Mouse (Mus musculus): ENCODE measurements around the gene 1110065P20Rik.

Gene 1110065P20Rik

DNA sequence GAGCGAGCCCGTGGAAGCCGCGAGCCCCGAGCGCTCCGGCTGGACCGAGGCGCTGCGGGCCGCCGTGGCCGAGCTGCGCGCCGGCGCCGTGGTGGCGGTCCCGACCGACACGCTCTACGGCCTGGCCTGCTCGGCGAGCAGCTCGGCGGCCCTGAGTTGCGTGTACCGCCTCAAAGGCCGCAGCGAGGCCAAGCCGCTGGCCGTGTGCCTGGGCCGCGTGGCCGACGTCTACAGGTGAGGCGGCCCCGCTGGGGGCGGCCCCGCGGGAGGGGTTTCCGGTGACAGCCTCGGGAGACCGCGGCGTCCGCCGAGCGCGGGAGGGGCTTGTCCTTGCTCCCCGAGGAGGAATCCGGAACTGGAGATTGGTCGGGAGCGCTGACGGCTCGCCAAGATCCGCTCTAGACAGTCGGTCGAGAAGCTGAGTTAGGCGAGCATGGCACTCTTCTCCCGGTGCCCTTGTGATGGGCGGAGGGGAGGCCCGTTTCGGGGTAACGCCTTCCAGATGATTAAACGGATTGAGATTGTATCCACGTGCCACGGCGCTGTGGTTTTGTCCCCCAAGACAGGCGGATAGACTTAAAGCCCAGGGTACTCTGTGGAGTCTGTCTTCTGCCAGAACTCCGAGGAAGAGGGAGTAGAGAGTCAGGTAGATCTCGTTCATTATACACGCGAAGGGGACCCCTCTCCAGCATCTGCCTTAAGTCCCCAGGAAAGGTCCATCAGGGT, at the start of gene 1110065P20Rik:
TSS of gene 1110065P20Rik (minus strand) at position 264 of the 726 bp plus-strand sequence.
- peak; percentile 64 to 78 for DNase-seq (ENCODE audit: low spot score in 2 of 2)

DNA sequence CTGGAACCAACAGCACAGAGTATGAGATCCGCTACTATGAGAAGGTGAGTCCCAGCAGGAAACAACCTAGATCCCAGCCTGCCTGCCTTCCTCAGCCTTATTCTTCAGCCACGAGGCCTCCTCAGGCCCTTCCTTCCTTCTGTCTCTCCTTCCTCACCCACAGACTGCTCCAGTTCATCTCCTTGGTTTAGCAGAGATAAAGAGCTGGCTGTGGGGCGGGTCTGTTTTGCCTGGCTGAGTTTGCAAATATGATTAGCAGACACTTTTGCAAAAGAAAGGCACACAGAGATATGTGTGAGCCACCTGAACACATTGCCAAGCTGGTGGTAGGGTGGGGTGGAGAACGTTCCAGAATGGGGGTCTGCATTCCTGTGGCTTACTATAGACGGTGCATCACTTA, 48.9 kb upstream of the 1110065P20Rik start:
- DNase-seq (ENCODE audit: low spot score in 2 of 2): no peak

DNA sequence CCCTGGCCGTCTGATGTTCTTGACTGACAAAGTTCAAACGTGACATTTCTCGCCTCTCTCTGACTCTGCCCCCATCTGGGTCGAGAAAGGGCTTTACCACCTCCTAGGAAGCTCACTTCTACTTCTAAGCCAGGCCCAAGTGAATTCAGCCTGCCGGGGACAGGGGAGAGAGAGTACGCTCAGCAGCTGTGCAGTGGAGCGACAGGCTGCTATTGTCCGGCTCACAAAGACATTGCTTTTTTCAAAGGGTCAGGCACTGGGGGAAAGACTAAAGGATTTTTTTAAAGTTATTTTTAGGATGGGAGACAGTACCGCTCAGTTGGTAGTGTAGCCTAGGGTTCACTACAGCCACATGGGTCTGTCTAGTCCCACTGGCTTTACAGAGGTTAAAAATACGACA, 47.4 kb upstream of the 1110065P20Rik start:
- DNase-seq (ENCODE audit: low spot score in 2 of 2): no peak

DNA sequence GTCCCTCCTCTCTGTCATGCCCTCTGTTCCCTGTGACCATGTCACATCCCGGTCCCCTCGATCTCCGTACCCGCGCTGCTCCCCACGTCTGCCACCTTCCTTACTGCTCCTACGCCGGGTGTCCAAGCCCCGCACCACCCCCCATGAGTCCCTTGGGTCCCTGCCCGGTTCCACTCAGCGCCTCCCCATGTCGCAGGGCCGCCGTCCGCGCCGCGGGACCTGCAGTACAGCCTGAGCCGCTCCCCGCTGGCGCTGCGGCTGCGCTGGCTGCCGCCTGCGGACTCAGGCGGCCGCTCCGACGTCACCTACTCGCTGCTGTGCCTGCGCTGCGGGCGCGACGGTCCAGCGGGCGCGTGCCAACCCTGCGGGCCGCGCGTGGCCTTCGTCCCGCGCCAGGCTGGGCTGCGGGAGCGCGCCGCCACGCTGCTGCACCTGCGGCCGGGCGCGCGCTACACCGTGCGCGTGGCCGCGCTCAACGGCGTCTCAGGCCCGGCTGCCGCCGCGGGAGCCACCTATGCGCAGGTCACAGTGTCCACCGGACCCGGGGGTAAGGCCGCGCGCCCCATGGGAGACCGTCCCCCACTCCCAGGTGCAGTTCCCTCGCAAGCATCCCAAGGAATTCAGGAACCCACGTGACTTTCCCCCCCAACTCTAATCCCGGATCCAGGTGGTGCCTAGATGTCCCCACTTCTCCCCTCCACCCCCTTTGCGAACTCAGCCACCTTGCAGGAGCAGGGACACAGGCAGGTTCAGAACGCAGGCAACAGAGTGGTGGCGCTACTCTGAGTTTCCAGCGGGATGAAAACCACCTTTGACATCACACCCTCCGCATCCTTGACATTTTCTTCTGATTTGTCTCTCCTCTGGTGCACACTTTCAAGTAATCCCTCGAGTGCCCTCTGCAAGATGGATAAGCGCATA, 43.8 kb upstream of the 1110065P20Rik start:
- no peak for DNase-seq (ENCODE audit: low spot score in 2 of 2)

DNA sequence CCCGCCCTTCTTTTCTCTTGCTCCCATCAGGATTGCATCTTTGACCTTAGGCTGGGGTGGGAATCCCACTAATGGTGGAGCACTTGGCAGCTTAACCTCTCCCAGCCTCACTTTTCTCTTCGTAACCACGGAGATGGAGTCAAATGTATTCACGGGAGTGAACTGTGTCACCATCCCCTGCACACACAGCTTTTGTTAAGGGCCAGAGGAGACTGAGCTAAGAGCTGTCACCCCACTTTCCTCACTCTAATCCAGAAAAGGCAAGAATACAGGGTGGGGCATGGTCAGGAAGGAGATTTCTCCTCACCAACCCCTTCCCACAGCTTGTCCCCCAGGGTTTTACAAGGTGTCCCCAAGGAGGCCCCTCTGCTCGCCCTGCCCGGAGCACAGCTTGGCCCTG, 42.8 kb upstream of the 1110065P20Rik start:
- no peak for DNase-seq (ENCODE audit: low spot score in 2 of 2)

DNA sequence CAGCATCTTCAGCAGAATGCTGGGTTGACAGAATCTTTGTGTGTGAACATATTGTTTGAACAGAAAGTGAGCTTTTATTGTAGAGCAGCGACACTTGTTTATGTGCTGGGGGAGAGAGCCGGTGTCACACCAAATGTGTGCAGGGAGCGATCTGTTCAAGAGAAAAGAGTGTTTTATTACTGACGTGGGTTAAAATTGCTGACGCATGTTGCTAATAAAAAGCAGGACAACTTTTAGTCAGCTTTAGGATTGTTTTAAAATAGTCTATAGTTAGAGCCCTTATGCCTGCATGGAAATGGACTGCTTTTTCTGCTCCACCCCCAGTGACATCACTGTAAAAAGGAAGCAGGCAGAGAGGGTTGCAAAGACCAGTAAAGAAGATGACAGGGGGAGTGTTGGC, 39.8 kb upstream of the 1110065P20Rik start:
- no peak for DNase-seq (ENCODE audit: low spot score in 2 of 2)

DNA sequence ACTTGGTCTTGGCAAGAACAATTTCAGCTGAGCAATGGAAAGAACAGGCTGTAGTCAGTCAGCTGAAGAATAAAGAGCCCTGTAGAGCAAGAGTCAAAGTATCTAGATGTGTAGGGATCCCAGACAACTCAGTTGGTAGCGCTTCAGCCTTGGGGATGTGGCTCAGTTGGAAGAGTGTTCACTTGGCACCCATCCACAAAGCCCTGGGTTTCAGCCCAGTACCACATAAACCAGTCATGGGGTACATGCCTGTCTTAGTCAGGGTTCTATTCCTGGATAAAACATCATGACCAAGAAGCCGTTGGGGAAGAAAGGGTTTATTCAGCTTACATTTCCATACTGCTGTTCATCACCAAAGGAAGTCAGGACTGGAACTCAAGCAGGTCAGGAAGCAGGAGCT, 38.9 kb upstream of the 1110065P20Rik start:
- no peak for DNase-seq (ENCODE audit: low spot score in 2 of 2)

DNA sequence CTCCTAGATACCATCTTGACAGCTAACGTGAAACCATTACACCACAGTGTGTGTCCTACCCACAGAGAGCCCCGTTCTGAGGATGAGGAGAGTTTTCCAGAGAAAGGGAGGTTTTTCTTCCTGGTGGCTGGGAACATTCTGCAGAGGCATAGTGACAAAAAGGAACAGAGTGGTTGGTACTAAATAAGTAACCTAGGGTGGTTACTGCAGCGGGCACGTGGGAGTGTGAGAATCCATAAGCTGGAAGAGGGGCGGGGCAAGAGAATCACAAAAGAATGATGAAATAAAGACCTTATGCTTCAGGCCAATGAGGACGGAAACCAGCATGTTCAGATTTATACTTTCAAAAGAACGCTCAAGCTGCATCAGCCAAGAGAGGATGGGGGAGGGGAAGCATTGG, 37.7 kb upstream of the 1110065P20Rik start:
- DNase-seq (ENCODE audit: low spot score in 2 of 2): no peak

DNA sequence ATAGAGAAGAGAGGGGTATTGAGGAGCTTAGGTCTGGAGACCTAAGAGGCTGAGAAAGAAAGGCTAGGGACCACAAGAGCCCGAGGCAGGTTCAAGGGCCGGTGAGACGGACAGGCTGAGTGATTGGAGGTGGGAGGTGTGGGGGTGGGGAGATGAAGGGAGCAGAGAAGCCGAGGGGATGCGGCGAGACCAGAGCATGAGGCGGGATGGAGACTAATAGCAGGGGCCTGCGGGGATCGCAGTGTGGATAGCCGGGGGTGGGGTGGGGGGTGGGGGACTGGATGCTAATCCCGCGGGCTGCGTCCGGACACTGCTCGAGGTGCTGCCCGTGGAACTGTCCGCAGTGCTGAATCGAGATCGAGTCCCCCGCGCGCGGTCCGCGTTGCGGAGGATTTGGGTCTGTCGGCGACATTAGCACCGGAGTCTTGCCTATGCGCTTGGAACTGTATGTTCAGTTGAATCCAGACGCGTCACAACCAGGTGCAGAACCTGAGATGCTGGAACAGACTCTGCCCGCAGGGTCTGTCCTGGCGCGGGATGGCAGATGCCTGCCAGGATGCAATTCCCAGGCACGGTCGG, 31.2 kb upstream of the 1110065P20Rik start:
- no peak for DNase-seq (ENCODE audit: low spot score in 2 of 2)

DNA sequence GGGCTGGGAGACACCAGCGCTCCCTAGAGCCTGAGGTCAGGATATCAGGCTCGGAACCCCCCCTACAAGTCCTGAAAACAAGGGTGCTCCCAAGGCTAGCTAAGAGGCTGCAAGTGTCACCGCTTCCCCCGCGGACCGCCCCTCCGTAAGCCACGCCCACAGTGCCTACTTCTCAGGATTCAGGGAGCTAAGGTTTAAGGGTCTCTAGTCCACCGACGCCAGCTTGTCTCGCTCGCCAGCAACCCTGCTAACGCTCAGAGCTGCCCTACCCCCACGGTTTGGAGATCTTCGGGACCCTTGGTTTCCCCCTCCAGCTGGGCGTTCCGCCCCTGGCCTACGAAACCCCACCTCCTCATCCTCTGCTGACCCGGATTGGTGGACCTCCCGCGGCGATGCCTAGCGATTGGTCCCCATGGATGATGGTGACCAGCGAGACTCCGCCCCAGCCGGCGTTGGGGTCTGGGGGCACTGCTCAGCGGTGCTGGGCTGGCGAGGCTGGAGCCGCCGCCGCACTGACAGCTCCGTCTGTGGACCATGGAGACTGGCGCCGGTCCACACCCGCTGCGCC, 30.4 kb upstream of the 1110065P20Rik start:
- DNase-seq (ENCODE audit: low spot score in 2 of 2): no peak

DNA sequence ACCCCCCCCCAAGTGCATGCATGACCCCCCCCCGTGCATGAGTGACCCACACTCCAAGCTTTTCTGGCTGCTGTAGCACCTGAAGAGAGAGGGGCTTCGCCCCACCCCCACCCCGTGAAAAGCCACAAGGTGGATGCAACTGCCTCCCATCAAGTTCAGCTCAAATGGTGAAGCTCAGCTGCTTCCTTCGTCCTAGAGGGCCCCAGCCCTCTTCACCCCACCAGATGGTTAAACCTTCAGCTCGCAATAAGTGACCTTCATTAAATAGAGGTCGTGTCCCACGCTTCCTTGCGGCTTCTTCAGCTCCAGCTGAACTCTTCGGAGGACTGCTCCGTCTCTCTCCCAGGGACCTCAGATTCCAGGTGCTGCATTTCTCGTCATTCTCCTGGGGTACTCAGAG, 29.6 kb upstream of the 1110065P20Rik start, which contains the start of gene Epha10:
TSS of gene Epha10 (plus strand) at position 301 of the 400 bp plus-strand sequence.
- DNase-seq (ENCODE audit: low spot score in 2 of 2): no peak

DNA sequence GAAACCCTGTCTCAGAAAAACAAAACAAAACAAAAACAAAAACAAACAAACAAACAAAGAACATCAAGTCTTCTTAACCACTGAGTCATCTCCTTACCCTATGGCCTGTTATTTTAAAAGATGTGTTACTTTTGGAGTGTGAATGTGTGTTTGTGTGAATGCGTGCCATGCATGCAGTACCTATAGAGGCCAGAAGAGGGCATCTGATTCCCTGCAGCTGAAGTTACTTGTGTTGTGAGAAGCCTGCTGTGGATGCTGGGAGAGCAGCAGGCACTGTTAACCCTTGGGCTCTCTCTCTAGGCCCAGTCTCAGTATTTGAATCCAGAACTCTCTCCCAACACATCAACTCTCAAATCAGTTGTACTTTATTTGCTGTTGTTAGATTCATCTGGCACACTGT, 21.7 kb upstream of the 1110065P20Rik start:
- DNase-seq (ENCODE audit: low spot score in 2 of 2): no peak

DNA sequence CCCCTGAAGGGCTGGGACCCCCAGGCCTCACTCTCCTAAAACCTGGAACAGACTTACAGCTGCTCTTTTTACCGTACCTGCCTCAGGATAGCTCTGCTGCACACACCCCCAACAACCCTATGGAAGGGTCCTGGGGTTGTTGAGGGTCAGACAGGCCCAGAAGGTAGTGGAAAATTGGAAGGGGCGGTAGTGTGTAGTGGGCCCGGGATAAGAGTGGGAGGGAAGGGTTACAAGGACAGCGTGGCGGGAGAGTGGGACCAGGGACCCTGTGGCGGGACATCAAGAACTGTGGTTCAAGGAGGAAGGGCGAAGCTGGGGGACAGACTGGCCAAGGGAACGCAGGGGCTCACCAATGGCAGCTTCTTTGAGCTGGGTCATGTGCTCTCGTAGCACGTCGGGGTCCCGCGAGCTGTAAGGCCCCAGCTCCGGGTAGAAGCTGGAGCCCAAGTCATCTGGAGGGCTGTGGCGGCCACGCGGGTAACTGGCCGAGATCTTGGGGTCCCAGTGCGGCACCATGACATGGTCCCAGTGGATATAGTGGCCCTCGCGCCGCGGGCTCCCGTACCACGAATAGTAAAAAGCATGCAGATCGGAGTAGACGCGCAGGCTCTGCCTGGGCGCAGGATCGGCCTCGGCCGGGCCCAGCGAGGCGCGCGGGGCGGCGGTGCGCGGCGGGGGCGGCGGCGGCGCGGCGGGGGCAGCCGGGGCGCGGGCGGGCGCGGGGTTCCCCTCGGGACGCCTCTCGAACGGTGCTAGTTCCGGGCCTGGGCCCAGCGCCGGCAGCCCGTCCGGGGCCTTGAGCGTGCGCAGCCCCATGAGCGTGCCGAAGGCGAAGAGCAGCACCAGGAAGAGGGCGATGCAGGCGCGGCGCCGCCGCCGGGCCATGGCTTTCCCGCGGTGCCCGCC, 10.5 kb upstream of the 1110065P20Rik start, which contains the start of gene Maneal:
TSS of gene Maneal (minus strand) at position 889 of the 906 bp plus-strand sequence.
- no peak for DNase-seq (ENCODE audit: low spot score in 2 of 2)

DNA sequence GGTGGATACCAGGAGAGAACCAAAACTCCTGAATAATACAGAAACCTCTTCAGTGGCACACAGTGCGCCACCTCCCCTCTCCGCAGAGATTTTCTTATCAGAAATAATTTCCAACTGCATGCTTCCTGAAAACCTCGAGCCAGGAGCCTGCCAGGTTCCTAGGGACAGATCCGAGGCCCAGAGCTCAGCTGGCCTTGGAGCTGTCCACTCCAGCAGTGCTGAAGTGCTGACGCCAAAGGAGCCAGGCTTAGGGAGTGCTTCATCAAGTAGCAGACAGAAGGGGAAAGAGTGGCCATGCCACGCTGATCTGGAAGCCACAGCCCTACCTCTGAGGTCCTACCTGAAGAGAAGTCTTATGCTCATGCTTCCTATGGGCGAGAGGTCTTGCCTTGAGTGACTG, 9.4 kb upstream of the 1110065P20Rik start:
- DNase-seq (ENCODE audit: low spot score in 2 of 2): peak; percentile 32 to 57

DNA sequence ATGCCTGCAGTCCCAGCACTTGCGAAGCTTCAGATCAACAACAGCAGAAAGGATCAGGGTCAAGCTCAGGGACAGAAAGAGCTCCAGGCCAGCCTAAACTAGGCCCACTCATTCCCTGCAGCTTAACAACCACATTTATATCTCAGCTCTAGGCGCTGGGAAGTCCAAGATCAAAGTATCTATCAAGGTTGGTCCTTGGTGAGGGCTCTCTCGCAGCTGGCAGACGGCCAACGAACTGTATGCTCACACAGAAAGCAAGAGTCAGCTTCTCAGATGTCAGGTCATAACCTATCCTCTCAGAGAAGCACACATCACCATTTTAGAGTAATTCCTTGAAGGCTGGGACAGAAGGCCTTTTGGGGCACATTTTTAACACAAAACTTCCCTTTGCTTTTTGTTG, 7.4 kb upstream of the 1110065P20Rik start:
- no peak for DNase-seq (ENCODE audit: low spot score in 2 of 2)

DNA sequence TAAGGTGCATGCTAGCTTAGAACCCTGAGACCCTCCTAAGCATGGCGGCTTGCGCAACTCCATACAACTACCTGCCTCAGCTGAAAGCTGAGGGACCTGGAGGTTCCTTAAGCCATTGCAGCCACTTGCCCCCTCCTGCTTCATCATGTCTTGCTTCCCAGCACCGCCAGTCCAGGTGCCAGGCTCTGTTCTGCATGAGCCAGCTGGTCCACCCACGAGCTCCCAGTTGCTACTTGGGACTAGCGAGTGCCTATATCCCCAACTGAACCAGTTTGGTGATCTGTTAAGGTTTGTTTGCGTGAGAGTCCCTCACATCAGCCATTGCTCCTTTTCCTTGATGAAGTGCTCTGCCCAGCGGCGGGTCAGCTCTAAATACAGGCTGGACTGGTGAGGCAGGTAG, 5.3 kb upstream of the 1110065P20Rik start:
- DNase-seq (ENCODE audit: low spot score in 2 of 2): no peak

DNA sequence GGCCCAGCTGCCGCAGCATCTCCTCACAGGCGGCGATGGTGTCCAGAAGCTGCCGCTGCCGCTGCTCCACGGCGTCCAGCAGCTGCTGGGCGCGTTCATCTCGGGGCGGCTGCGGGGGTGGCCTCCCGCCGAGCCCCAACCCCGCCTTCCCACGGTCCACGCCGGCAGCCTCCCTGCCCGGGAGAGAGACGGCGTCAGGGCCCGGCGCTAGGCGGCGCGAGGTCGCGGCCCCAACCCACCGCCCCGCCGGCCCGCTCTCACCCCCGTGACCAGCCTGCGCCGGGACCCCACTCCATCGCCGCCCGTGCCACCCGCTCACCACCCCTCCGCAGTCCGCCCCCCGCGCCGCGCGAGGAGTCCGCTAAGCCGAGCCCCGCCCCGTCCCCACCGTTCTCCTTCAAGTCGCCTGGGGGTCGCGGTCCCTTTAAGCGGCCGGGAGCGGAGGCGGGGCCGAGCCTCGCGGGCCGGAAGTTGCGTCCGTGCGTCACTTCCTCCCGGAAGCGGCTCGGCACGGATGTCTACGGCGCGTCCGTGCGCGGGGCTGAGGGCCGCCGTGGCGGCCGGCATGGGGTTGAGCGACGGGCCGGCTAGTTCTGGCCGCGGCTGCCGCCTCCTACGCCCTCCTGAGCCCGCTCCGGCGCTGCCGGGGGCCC, 609 bp downstream of the 1110065P20Rik start, which contains the start of gene Yrdc:
TSS of gene Yrdc (plus strand) at position 419 of the 653 bp plus-strand sequence.
- peak; percentile 92 to 93 for DNase-seq (ENCODE audit: low spot score in 2 of 2)

DNA sequence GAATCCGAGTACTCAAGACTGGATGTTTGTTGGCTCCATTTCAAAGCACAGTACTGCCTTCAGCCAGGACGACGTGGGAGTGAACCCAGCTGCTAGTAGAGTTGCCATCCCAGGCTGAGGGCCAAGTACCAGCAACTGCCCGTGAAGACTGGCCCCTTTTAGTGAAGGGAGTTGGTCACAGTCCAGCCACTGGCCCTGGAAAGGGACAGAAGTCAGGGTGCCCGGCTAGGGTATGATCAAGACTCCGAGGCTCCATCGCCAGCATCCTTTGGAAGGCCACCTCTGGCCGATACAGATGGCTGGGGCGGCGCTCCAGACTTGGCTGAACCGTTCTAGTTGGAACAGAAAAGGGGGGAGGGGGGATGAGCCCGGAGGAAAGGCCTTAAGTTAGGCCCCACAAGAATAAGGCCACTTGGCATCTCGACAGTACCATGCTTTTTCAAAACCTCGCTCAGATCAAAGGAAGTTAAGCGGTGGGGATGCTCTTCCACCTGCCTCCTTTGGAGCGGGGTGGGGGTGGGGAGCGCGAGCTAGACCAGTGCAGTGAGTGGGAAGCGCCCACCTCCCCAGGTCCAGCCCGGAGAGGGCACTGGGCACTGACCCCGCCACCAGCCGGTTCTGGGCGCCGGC, 1.2 kb downstream of the 1110065P20Rik start:
- peak; percentile 18 to 54 for DNase-seq (ENCODE audit: low spot score in 2 of 2)

DNA sequence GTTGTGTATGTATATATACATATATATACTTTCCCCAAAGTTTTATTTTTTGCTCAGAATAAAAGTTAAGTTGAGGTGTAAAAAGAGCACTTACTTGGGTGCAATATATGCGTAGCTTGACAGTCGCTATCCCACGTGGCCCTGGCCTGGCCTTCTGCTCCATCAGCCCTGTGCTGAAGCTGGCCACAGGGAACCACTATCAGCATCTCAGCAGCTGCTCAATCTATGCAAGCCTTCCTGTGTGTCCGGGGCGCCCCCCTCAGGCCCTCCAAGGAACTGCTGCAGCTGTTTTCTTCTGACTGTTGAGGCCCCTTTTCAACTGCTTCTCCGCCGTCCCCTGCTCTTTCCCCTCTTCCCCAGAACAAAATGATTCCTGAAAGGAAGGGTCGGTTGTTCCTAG, 3.4 kb downstream of the 1110065P20Rik start:
- peak; percentile 62 to 72 for DNase-seq (ENCODE audit: low spot score in 2 of 2)

DNA sequence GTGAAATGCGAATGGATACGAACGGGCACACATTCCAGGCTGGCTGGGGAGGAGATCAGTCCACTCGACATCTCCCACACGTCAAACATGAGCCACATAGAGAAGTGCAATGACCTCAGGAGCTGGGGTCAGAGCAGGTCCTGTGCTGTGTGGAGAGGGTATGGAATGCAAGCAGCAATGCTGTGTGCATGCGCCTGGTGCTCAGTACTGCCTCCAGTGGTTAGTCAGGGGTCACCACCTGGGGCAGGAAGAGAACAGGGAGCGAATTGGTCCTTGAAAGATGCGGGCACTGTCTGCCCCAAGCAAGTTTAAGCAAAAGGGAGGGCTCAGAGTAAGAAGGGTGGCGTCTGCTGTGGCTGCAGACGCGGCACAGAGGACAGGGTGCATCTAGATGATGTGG, 7.5 kb downstream of the 1110065P20Rik start:
- no peak for DNase-seq (ENCODE audit: low spot score in 2 of 2)
